Mouse (Mus musculus) inflammation-experienced regulatory T-cells, adult 6 months (primary cell): ENCODE data around the gene Hal. TPM values are rescaled to one million over a fixed set of nuclear protein-coding genes. Genes with fewer than 3 reads are reported as not detected.

ENCODE experiments used
- ATAC-seq: one replicate; pipeline ENCODE4 v1.8.0; 2017
- polyA plus RNA-seq, 3 experiments: library from polyadenylated mRNA; unstranded; fragments of 100-300 nt; shearing (Covaris generic); gene quantifications; one replicate each; pipeline ENCODE4 v1.2.1; 2017

The Hal gene
- polyA plus RNA-seq, 3 experiments from 2014 or later = 1.2 to 2.7 TPM; not detected in 1

GRCm38 (mm10) chr10:93567841-93568566 is 79.4 kb downstream of the Hal start:
- no peak for ATAC-seq

GRCm38 (mm10) chr10:93568671-93569070 is 80.1 kb downstream of the Hal start:
- ATAC-seq = no peak

Other genes starting within 250 kb of the Hal start
- 10 to 100 TPM; 36.0 to 50.7 (median 38.6) TPM for gene Elk3, start 177.6 kb upstream of the Hal start, polyA plus RNA-seq
- 100 to 1,000 TPM; 139 to 219 (median 185) TPM for gene Lta4h, start 35.4 kb upstream of the Hal start, polyA plus RNA-seq
- gene Amdhd1, start 51.3 kb downstream of the Hal start, polyA plus RNA-seq = 1 to 10 TPM in 2 of 3 experiments, under 1 TPM in 1; 0.68 to 1.4 (median 1.1) TPM
- 1 to 10 TPM; 3.2 to 6.6 (median 3.3) TPM for gene Ccdc38, start 51.9 kb downstream of the Hal start, polyA plus RNA-seq
- 10 to 100 TPM; 55.6 to 90.0 (median 74.2) TPM for gene Snrpf, start 100.9 kb downstream of the Hal start, polyA plus RNA-seq
- 1 to 10 TPM in 1 of 3 experiments, under 1 TPM in 1, not detected in 1; 0.15 to 2.1 TPM for gene Ntn4, start 151.9 kb downstream of the Hal start, polyA plus RNA-seq